Mouse (Mus musculus): ENCODE measurements around the gene Osbp2. TPM values are rescaled to one million over a fixed set of nuclear protein-coding genes. Genes with fewer than 3 reads are reported as not detected.

Gene Osbp2
- polyA plus RNA-seq, 1 experiment from 2014 or later, result 1.8 TPM

DNA sequence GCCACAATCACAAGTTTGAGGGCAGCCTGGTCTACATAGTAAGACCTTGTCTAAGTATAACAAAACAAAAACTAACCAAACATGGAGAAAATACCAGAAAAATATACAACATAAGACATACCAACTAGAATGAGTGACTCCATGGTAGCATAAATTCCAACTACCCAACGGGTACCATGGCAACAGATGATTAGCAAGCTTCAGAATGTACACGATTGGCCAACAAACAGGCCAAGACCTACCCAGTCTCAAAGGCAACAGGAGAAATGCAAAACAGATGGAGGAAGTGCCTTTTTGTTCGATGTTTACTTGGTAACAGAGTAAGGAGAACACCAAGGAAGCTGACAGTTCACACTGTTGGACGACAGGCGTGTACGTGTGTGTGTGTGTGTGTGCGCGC is 96.7 kb downstream of the Osbp2 start:
- 89% methylated on average over 8 of the region's 8 CpGs for WGBS
- peaks cover 4% of the 10 kb centered on the region for H3K4me1 ChIP-seq (replicated peaks; ENCODE audit: control insufficient read depth, insufficient read depth, low read length)
- H3K36me3 ChIP-seq (ENCODE audit: control insufficient read depth, insufficient read depth, low read length), result no peaks in the 10 kb centered on the region
- no peaks in the 10 kb centered on the region for H3K9me3 ChIP-seq (ENCODE audit: control insufficient read depth, low read length)
- H3K4me2 ChIP-seq (replicated peaks; ENCODE audit: low read depth, low read length), result no peak overlapping the region
- no peak overlapping the region for H3K4me3 ChIP-seq (ENCODE audit: low read depth, low read length)
- ATAC-seq (ENCODE audit: low FRiP score), result no peak
- peaks cover 7% of the 10 kb centered on the region for H3K27me3 ChIP-seq (ENCODE audit: control insufficient read depth, insufficient read depth, low read length)
- no peak overlapping the region for H3K27ac ChIP-seq (ENCODE audit: low read depth, low read length)
- no peak for DNase-seq (ENCODE audit: low spot score)
- no peak overlapping the region for H3K9ac ChIP-seq (ENCODE audit: low read depth, low read length)

DNA sequence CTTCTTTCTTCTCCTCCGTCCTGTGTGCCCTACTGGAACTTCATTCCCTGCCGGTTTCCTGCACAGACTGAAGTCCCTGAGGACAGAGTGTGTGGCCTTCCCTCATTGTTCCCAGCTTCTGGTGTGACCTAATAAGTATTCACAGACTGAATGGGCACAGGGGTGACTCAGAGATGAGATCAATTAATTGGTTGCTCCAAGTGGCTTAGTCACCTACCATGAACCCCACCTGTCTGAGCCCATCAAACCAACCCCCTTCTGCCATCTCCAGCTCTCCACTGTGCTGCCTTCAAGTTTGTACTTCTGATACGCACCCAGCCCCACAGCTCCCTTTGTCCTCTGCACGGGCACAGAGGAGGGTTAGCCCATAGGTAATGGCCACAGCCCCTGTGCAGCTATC is 99.4 kb downstream of the Osbp2 start:
- Histone ChIP-seq H3K36me3 (ENCODE audit: control insufficient read depth, insufficient read depth, low read length) (no peaks in the 10 kb centered on the region), H3K4me3 (ENCODE audit: low read depth, low read length) (no peak overlapping the region), H3K27me3 (ENCODE audit: control insufficient read depth, insufficient read depth, low read length) (peaks cover 9% of the 10 kb centered on the region), H3K4me2 (replicated peaks; ENCODE audit: low read depth, low read length) (no peak overlapping the region), H3K27ac (ENCODE audit: low read depth, low read length) (no peak overlapping the region), H3K9me3 (ENCODE audit: control insufficient read depth, low read length) (no peaks in the 10 kb centered on the region), H3K9ac (ENCODE audit: low read depth, low read length) (no peak overlapping the region), H3K4me1 (replicated peaks; ENCODE audit: control insufficient read depth, insufficient read depth, low read length) (peaks cover 4% of the 10 kb centered on the region)
- 45% methylated on average over 4 of the region's 4 CpGs for WGBS
- no peak for ATAC-seq (ENCODE audit: low FRiP score)
- no peak for DNase-seq (ENCODE audit: low spot score)

DNA sequence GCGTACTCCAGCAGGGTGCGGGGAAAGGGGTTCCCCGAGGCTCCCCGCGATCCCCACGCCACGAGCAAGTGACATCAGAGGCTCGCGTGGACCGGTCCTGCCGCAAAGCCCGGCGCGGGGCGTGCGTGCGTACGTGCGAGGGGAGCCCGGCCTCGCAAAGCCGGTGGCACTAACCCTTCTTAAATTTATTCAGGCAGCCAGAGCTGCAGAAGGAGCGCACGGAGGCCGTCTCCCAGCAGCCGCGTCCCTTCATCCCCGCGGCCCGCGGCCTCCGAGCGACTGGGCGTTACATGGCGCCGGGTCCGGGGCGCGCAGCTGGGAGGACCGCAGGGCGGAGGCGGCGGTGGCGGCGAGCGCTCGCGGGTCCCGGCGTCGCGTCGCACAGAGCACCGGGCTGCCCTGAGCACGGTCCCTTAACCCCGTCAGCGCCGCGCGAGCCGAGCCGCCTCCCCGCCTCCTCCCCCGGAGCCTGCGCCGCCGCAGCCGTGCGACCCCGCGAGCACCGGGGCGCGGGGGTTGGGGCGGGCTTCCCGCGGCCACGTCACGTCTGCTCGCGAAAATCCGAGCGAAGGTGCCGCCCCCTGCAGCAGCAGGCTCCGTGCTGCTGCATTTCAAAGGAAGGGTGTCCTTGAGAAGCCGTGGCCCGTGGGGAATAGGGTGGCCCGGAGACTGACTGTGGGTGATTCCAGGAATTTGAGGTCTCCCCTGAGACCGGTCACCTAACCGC is 101.8 kb downstream of the Osbp2 start:
- no peaks in the 10 kb centered on the region for H3K9me3 ChIP-seq (ENCODE audit: control insufficient read depth, low read length)
- ATAC-seq (ENCODE audit: low FRiP score), result peak; percentile 71
- H3K36me3 ChIP-seq (ENCODE audit: control insufficient read depth, insufficient read depth, low read length), result no peaks in the 10 kb centered on the region
- H3K4me2 ChIP-seq (replicated peaks; ENCODE audit: low read depth, low read length), result peak overlapping the region; percentile 97
- H3K4me3 ChIP-seq (ENCODE audit: low read depth, low read length), result peak overlapping the region; percentile 56
- peaks cover 9% of the 10 kb centered on the region for H3K27me3 ChIP-seq (ENCODE audit: control insufficient read depth, insufficient read depth, low read length)
- peak overlapping the region; percentile 66 for H3K9ac ChIP-seq (ENCODE audit: low read depth, low read length)
- H3K27ac ChIP-seq (ENCODE audit: low read depth, low read length), result no peak overlapping the region
- WGBS, result 1% methylated on average over 83 of the region's 90 CpGs
- peak; percentile 58 for DNase-seq (ENCODE audit: low spot score)
- peaks cover 4% of the 10 kb centered on the region for H3K4me1 ChIP-seq (replicated peaks; ENCODE audit: control insufficient read depth, insufficient read depth, low read length)

DNA sequence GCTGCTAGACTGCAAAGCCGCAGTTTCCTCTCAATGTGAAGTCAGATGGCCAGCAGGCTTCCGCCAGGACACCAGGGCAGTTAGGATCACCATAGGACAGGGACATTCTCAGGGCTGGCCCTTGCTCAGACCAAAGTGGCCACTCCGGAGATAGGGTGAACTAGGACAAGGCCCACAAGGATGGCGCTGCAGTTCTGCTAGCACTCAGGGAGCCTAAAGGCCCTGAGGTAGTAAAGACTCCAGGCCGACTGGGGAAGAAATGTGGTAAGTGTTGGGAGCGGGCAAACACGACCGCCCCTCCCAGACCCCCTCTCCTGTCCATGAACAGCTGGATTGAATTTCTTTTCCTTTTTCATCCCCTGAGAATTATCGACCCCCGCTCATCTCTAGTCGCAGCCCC is 102.4 kb downstream of the Osbp2 start:
- DNase-seq (ENCODE audit: low spot score), result no peak
- no peaks in the 10 kb centered on the region for H3K9me3 ChIP-seq (ENCODE audit: control insufficient read depth, low read length)
- peak overlapping the region; percentile 56 for H3K4me3 ChIP-seq (ENCODE audit: low read depth, low read length)
- H3K36me3 ChIP-seq (ENCODE audit: control insufficient read depth, insufficient read depth, low read length), result no peaks in the 10 kb centered on the region
- WGBS, result 15% methylated on average over 9 of the region's 11 CpGs
- H3K4me1 ChIP-seq (replicated peaks; ENCODE audit: control insufficient read depth, insufficient read depth, low read length), result peaks cover 4% of the 10 kb centered on the region
- ATAC-seq (ENCODE audit: low FRiP score), result 0 out of 2 replicates have a peak, but pooled peaks have one; percentile 35
- no peak overlapping the region for H3K27ac ChIP-seq (ENCODE audit: low read depth, low read length)
- H3K9ac ChIP-seq (ENCODE audit: low read depth, low read length), result peak overlapping the region; percentile 66; the same call in 1 of the 2 replicates
- H3K4me2 ChIP-seq (replicated peaks; ENCODE audit: low read depth, low read length), result peak overlapping the region; percentile 97
- H3K27me3 ChIP-seq (ENCODE audit: control insufficient read depth, insufficient read depth, low read length), result peaks cover 9% of the 10 kb centered on the region

DNA sequence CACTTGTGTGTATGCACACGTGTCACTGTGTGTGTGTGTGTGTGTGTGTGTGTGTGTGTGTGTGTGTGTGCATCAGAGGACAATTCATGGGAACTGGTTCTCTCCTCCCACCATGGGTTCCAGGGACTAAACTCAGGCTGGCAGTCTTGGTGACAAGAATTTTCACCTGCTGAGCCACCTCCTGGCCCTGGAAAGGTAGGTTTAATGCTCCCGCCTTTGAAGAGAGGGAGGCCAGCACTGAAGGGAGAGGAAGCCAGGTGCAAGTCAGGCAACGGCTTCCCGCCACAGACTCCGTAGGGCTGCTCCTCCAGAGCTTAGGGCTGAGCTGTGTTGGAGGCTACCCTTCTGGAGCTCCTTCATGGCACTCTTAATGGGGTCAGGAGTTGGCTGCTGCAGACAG is 104.3 kb downstream of the Osbp2 start:
- peaks cover 4% of the 10 kb centered on the region for H3K4me1 ChIP-seq (replicated peaks; ENCODE audit: control insufficient read depth, insufficient read depth, low read length)
- no peak overlapping the region for H3K9ac ChIP-seq (ENCODE audit: low read depth, low read length)
- H3K4me2 ChIP-seq (replicated peaks; ENCODE audit: low read depth, low read length), result no peak overlapping the region
- no peak overlapping the region for H3K27ac ChIP-seq (ENCODE audit: low read depth, low read length)
- WGBS, result 84% methylated on average over 5 of the region's 5 CpGs
- H3K9me3 ChIP-seq (ENCODE audit: control insufficient read depth, low read length), result no peaks in the 10 kb centered on the region
- no peaks in the 10 kb centered on the region for H3K36me3 ChIP-seq (ENCODE audit: control insufficient read depth, insufficient read depth, low read length)
- peaks cover 9% of the 10 kb centered on the region for H3K27me3 ChIP-seq (ENCODE audit: control insufficient read depth, insufficient read depth, low read length)
- DNase-seq (ENCODE audit: low spot score) (no peak), ATAC-seq (ENCODE audit: low FRiP score) (no peak)
- H3K4me3 ChIP-seq (ENCODE audit: low read depth, low read length), result no peak overlapping the region

DNA sequence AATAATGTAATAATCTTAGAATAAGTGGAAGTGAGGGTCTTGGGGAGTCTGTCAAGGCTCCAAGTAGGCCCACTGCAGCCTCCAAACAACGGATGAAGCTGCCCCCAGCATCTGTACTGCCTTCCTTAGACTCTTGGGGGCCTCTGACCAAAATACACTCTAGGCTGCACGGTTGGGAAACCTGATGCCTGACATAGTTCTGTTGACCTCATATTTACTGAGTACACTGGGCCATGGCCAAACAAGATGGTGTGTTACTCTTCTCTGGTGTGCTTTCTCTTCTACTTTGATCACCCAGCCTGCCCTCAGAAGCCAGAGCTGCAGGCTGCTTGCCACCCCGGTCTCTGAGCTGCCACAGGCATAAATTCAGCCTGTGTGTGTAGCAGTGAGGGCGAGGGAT is 108.4 kb downstream of the Osbp2 start:
- Histone ChIP-seq H3K27me3 (ENCODE audit: control insufficient read depth, insufficient read depth, low read length) (no peaks in the 10 kb centered on the region; the same call in 1 of the 2 replicates), H3K9ac (ENCODE audit: low read depth, low read length) (no peak overlapping the region), H3K36me3 (ENCODE audit: control insufficient read depth, insufficient read depth, low read length) (no peaks in the 10 kb centered on the region), H3K4me3 (ENCODE audit: low read depth, low read length) (no peak overlapping the region), H3K4me2 (replicated peaks; ENCODE audit: low read depth, low read length) (no peak overlapping the region), H3K27ac (ENCODE audit: low read depth, low read length) (no peak overlapping the region), H3K4me1 (replicated peaks; ENCODE audit: control insufficient read depth, insufficient read depth, low read length) (no peaks in the 10 kb centered on the region), H3K9me3 (ENCODE audit: control insufficient read depth, low read length) (no peaks in the 10 kb centered on the region)
- DNase-seq (ENCODE audit: low spot score) (no peak), ATAC-seq (ENCODE audit: low FRiP score) (no peak)
- 77% methylated on average over 4 of the region's 4 CpGs for WGBS

DNA sequence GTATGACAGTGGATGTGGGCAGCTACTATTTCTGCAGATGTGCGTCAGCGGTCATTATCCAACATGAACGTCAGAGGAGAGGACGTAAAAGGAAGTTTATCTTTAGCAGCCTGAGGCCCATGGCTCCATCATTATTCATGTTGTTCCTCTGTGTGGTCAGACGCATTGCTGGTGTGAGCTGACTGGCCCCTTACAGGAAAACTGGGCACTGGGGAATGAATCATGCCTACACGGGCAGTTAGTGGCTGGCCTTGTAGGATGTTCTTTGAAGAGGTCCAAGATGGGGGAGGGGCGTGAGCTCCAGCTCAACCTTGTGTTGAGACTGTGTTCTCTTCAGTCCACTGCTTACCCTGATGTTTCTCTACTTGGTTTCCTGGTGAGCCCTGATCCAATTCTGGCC is 109.0 kb downstream of the Osbp2 start:
- Histone ChIP-seq H3K9ac (ENCODE audit: low read depth, low read length) (no peak overlapping the region), H3K4me3 (ENCODE audit: low read depth, low read length) (no peak overlapping the region), H3K9me3 (ENCODE audit: control insufficient read depth, low read length) (no peaks in the 10 kb centered on the region), H3K4me1 (replicated peaks; ENCODE audit: control insufficient read depth, insufficient read depth, low read length) (no peaks in the 10 kb centered on the region), H3K36me3 (ENCODE audit: control insufficient read depth, insufficient read depth, low read length) (no peaks in the 10 kb centered on the region), H3K27ac (ENCODE audit: low read depth, low read length) (no peak overlapping the region), H3K4me2 (replicated peaks; ENCODE audit: low read depth, low read length) (no peak overlapping the region), H3K27me3 (ENCODE audit: control insufficient read depth, insufficient read depth, low read length) (no peaks in the 10 kb centered on the region; the same call in 1 of the 2 replicates)
- no peak for DNase-seq (ENCODE audit: low spot score)
- ATAC-seq (ENCODE audit: low FRiP score), result no peak
- 81% methylated on average over 7 of the region's 7 CpGs for WGBS

DNA sequence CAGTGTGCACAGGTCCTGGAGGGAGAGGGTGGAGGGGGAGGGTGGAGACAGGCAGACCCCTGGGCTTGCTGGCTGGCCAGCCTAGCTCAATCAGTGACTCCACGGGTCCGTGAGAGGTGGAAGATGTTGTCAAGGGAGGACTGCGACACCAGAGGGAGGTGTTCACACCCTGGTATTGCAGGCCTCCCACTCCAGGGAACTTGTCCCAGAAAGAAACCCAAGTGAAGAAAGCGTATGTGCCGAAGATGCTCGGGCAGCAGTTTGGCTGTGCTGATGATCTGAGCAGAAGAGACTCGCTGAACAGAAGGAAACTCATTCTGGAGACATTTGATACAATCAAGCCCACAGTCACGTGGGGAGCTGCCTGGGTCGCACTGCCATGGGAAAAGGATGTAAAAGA is 109.8 kb downstream of the Osbp2 start:
- Histone ChIP-seq H3K4me1 (replicated peaks; ENCODE audit: control insufficient read depth, insufficient read depth, low read length) (no peaks in the 10 kb centered on the region), H3K4me3 (ENCODE audit: low read depth, low read length) (no peak overlapping the region), H3K27ac (ENCODE audit: low read depth, low read length) (no peak overlapping the region), H3K4me2 (replicated peaks; ENCODE audit: low read depth, low read length) (no peak overlapping the region), H3K27me3 (ENCODE audit: control insufficient read depth, insufficient read depth, low read length) (no peaks in the 10 kb centered on the region), H3K36me3 (ENCODE audit: control insufficient read depth, insufficient read depth, low read length) (no peaks in the 10 kb centered on the region), H3K9me3 (ENCODE audit: control insufficient read depth, low read length) (no peaks in the 10 kb centered on the region), H3K9ac (ENCODE audit: low read depth, low read length) (no peak overlapping the region)
- WGBS, result 77% methylated on average over 9 of the region's 9 CpGs
- ATAC-seq (ENCODE audit: low FRiP score) (no peak), DNase-seq (ENCODE audit: low spot score) (no peak)

DNA sequence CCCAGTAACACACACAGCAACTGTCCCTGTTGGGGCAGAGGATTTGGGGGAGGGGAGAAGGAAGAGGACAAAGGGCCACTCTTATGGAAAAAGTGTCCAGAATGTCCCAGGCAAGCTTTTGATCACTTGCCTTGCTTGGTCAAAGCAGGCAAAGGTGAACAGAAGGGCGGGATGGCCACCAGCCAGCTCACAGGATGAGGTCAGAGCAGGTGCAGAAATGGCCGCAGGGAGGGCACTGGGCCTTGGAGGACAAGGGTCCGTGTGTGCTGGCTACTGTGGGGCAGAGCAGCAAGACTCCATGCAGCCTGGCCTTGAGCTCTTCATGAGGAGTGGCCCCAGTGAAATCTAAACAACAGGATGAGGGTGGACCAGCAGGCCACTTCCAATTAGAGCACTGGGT is 110.9 kb downstream of the Osbp2 start:
- Histone ChIP-seq H3K4me1 (replicated peaks; ENCODE audit: control insufficient read depth, insufficient read depth, low read length) (no peaks in the 10 kb centered on the region), H3K27me3 (ENCODE audit: control insufficient read depth, insufficient read depth, low read length) (no peaks in the 10 kb centered on the region), H3K4me2 (replicated peaks; ENCODE audit: low read depth, low read length) (no peak overlapping the region), H3K4me3 (ENCODE audit: low read depth, low read length) (no peak overlapping the region), H3K27ac (ENCODE audit: low read depth, low read length) (no peak overlapping the region), H3K9me3 (ENCODE audit: control insufficient read depth, low read length) (no peaks in the 10 kb centered on the region), H3K9ac (ENCODE audit: low read depth, low read length) (no peak overlapping the region), H3K36me3 (ENCODE audit: control insufficient read depth, insufficient read depth, low read length) (no peaks in the 10 kb centered on the region)
- WGBS, result 74% methylated on average over 3 of the region's 3 CpGs
- ATAC-seq (ENCODE audit: low FRiP score) (no peak), DNase-seq (ENCODE audit: low spot score) (no peak)
